Mouse (Mus musculus): Measurements from ENCODE around the gene Ccdc120. TPM values are rescaled to one million over a fixed set of nuclear protein-coding genes. Genes with fewer than 3 reads are reported as not detected.
"Not testable (repeated sequence)": the region's sequence is repeated elsewhere in the genome, so short reads cannot be mapped to it uniquely, and the experiment has no call there.

Gene Ccdc120
- polyA plus RNA-seq, 1 experiment from 2014 or later, result 57.1 TPM

DNA sequence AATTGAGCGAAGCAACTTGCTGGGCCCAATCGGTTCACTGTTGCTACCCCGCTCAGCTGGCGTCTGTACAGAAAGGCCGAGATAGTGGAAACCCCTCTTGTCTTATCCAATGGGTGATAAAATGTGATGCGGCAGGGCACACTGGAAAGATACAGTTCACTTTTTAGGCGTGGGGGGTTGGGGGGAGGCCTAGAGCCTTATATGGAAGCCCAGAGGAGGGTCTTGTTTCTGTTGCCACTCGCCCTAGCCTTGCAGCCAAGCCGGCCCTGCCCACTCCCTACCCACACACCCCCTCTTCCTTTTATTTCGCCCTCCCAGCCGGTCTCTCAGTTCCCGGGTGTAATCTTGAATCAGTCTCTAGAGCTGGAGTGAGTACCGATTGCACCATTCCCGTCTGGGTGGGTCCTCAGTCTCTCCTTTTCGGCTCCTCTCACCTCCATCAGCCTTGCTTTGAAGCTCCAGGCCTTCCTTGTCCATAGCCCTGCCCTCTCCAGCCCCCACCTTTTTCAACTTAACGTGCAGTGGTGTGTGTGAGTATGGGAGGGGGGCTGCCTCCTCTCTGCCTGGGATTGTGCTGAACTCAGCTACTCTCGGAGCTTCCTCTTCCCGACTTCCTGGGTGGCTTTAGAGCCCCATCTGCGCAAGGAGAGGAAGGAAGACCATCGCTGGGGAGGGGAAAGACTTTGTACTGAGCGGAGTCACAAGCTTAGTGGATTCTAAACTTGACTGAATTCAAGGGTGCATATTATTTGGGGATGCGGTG is 13.1 kb upstream of the Ccdc120 start:
- Histone ChIP-seq H3K36me3 (ENCODE audit: control insufficient read depth, insufficient read depth, low read length) (peaks cover 3% of the 10 kb centered on the region; the same call in 1 of the 2 replicates), H3K4me2 (ENCODE audit: low read depth, low read length) (peak overlapping the region; percentile 61), H3K4me3 (ENCODE audit: low read depth, low read length) (peak overlapping the region; percentile 53), H3K27ac (ENCODE audit: low read depth, low read length) (no peak overlapping the region), H3K4me1 (ENCODE audit: control insufficient read depth, insufficient read depth, low read length) (no peaks in the 10 kb centered on the region), H3K9ac (replicated peaks; ENCODE audit: low read depth, low read length) (peak overlapping the region; percentile 51), H3K9me3 (ENCODE audit: control insufficient read depth, low read length) (no peaks in the 10 kb centered on the region), H3K27me3 (ENCODE audit: control insufficient read depth, insufficient read depth, low read length) (no peaks in the 10 kb centered on the region)
- 12% methylated on average over 19 of the region's 22 CpGs for WGBS
- ATAC-seq (ENCODE audit: low read depth), result no peak

- Histone ChIP-seq H3K27me3 (ENCODE audit: control insufficient read depth, insufficient read depth, low read length) (no peaks in the 10 kb centered on the region), H3K9me3 (ENCODE audit: control insufficient read depth, low read length) (no peaks in the 10 kb centered on the region), H3K4me1 (ENCODE audit: control insufficient read depth, insufficient read depth, low read length) (no peaks in the 10 kb centered on the region), H3K27ac (ENCODE audit: low read depth, low read length) (peak overlapping the region; percentile 52; the same call in 1 of the 2 replicates), H3K4me3 (ENCODE audit: low read depth, low read length) (peak overlapping the region; percentile 53), H3K4me2 (ENCODE audit: low read depth, low read length) (peak overlapping the region; percentile 61), H3K36me3 (ENCODE audit: control insufficient read depth, insufficient read depth, low read length) (no peaks in the 10 kb centered on the region), H3K9ac (replicated peaks; ENCODE audit: low read depth, low read length) (peak overlapping the region; percentile 51)
- 16% methylated on average over 20 of the region's 21 CpGs for WGBS
- peak; percentile 42; the same call in 1 of the 2 replicates for ATAC-seq (ENCODE audit: low read depth)
Measured at GRCm38 (mm10) chrX:7762921-7763197, 12.2 kb upstream of the Ccdc120 start.

DNA sequence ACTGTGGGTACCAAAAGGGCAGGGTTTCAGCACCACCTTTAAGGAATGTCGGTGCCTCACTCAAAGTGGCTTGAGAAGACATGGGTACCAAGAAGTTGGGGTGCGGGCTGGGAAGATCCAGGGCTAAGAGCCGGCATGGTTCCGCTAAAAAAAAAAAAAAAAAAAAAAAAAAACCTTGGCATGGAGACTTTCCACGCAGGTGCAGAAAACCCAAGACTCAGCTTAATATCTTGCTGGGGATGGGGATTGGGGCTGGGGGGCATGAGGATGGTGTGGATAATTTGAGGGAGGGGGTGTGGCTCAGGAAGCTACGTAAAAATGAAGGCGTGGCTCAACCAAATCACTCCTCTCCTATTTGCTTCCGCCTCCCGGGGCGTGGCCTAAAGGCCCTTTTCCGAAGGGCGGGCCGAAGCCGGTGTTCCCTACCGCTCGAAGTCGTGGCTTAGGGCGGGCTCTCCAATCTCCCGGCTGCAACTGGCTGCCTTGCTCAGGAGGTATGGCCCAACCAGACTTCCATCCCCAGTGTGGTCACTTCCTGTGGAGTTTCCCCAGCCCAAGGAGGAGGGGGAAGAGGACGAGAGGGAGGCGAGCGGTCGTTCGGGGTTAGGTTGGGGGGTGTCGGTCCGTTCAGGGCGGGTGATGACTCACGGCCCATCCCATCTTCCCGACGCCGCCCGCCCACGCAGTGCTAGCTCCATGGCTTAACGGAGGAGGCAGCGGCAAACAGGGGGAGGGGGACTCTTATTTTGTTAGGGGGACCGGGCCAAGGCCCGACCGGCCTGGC is 11.6 kb upstream of the Ccdc120 start, which contains the start of gene Tfe3:
Gene Tfe3 (plus strand): TSS at position 424 of the 784 bp plus-strand sequence.
- ATAC-seq (ENCODE audit: low read depth), result peak; percentile 96
- peak within 1 kb of the TSS; percentile 52; the same call in 1 of the 2 replicates for H3K27ac ChIP-seq (ENCODE audit: low read depth, low read length)

GRCm38 (mm10) chrX:7753627-7754026 is 2.9 kb upstream of the Ccdc120 start:
- H3K27me3 ChIP-seq (ENCODE audit: control insufficient read depth, insufficient read depth, low read length), result not testable (repeated sequence)

More for the DNA sequence above, 11.6 kb upstream of the Ccdc120 start, which contains the start of gene Tfe3:
- H3K27me3 ChIP-seq (ENCODE audit: control insufficient read depth, insufficient read depth, low read length), result no peaks in the 10 kb centered on the region
- peak within 1 kb of the TSS; percentile 61 for H3K4me2 ChIP-seq (ENCODE audit: low read depth, low read length)
- H3K36me3 ChIP-seq (ENCODE audit: control insufficient read depth, insufficient read depth, low read length), result no peaks in the 10 kb centered on the region
- H3K9ac ChIP-seq (replicated peaks; ENCODE audit: low read depth, low read length), result peak within 1 kb of the TSS; percentile 51
- H3K4me3 ChIP-seq (ENCODE audit: low read depth, low read length), result peak within 1 kb of the TSS; percentile 53
- H3K4me1 ChIP-seq (ENCODE audit: control insufficient read depth, insufficient read depth, low read length), result no peaks in the 10 kb centered on the region
- WGBS, result 14% methylated on average over 27 of the region's 38 CpGs
- H3K9me3 ChIP-seq (ENCODE audit: control insufficient read depth, low read length), result no peaks in the 10 kb centered on the region

DNA sequence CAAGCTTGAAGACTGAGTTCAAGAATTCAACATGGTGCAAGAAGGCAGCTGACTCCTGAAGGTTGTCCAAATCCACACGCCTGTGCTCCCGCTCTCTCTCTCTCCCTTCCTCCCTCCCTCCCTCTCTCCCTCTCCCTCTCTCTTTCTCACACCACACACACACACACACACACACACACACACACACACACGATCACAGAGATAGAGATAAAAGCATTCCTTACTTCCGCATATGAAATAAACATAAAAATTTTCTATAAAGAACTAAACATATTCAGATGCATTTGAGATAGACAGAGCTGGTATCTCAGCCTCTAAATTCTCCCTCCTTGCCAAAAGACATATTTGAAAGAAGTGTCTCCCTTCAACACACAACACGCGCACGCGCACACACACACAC is 5.3 kb downstream of the Ccdc120 start:
- H3K4me3 ChIP-seq (ENCODE audit: low read depth, low read length), result no peak overlapping the region
- no peaks in the 10 kb centered on the region for H3K9me3 ChIP-seq (ENCODE audit: control insufficient read depth, low read length)
- no peak overlapping the region for H3K9ac ChIP-seq (replicated peaks; ENCODE audit: low read depth, low read length)
- H3K36me3 ChIP-seq (ENCODE audit: control insufficient read depth, insufficient read depth, low read length), result no peaks in the 10 kb centered on the region
- H3K4me1 ChIP-seq (ENCODE audit: control insufficient read depth, insufficient read depth, low read length), result no peaks in the 10 kb centered on the region
- 87% methylated on average over 8 of the region's 8 CpGs for WGBS
- no peak overlapping the region for H3K27ac ChIP-seq (ENCODE audit: low read depth, low read length)
- no peak overlapping the region for H3K4me2 ChIP-seq (ENCODE audit: low read depth, low read length)
- H3K27me3 ChIP-seq (ENCODE audit: control insufficient read depth, insufficient read depth, low read length), result no peaks in the 10 kb centered on the region
- no peak for ATAC-seq (ENCODE audit: low read depth)

More at GRCm38 (mm10) chrX:7753627-7754026, 2.9 kb upstream of the Ccdc120 start:
- H3K4me3 ChIP-seq (ENCODE audit: low read depth, low read length); ATAC-seq (ENCODE audit: low read depth); H3K4me2 ChIP-seq (ENCODE audit: low read depth, low read length); H3K4me1 ChIP-seq (ENCODE audit: control insufficient read depth, insufficient read depth, low read length); H3K27ac ChIP-seq (ENCODE audit: low read depth, low read length); H3K9ac ChIP-seq (replicated peaks; ENCODE audit: low read depth, low read length); H3K36me3 ChIP-seq (ENCODE audit: control insufficient read depth, insufficient read depth, low read length); H3K9me3 ChIP-seq (ENCODE audit: control insufficient read depth, low read length): not testable (repeated sequence)
- WGBS, result 30% methylated on average over 3 of the region's 3 CpGs

GRCm38 (mm10) chrX:7744940-7745339 is 5.8 kb downstream of the Ccdc120 start:
- H3K27me3 ChIP-seq (ENCODE audit: control insufficient read depth, insufficient read depth, low read length), result no peaks in the 10 kb centered on the region
- H3K9me3 ChIP-seq (ENCODE audit: control insufficient read depth, low read length), result no peaks in the 10 kb centered on the region
- no peak overlapping the region for H3K4me2 ChIP-seq (ENCODE audit: low read depth, low read length)
- no peaks in the 10 kb centered on the region for H3K36me3 ChIP-seq (ENCODE audit: control insufficient read depth, insufficient read depth, low read length)
- H3K9ac ChIP-seq (replicated peaks; ENCODE audit: low read depth, low read length), result no peak overlapping the region
- H3K4me3 ChIP-seq (ENCODE audit: low read depth, low read length), result no peak overlapping the region
- no peaks in the 10 kb centered on the region for H3K4me1 ChIP-seq (ENCODE audit: control insufficient read depth, insufficient read depth, low read length)
- ATAC-seq (ENCODE audit: low read depth), result no peak
- no peak overlapping the region for H3K27ac ChIP-seq (ENCODE audit: low read depth, low read length)
- 59% methylated on average over 1 of the region's 1 CpGs for WGBS

- Histone ChIP-seq H3K4me1 (ENCODE audit: control insufficient read depth, insufficient read depth, low read length) (no peaks in the 10 kb centered on the region), H3K9me3 (ENCODE audit: control insufficient read depth, low read length) (no peaks in the 10 kb centered on the region), H3K4me2 (ENCODE audit: low read depth, low read length) (no peak overlapping the region), H3K27ac (ENCODE audit: low read depth, low read length) (no peak overlapping the region), H3K4me3 (ENCODE audit: low read depth, low read length) (no peak overlapping the region), H3K36me3 (ENCODE audit: control insufficient read depth, insufficient read depth, low read length) (no peaks in the 10 kb centered on the region), H3K9ac (replicated peaks; ENCODE audit: low read depth, low read length) (no peak overlapping the region), H3K27me3 (ENCODE audit: control insufficient read depth, insufficient read depth, low read length) (no peaks in the 10 kb centered on the region)
- ATAC-seq (ENCODE audit: low read depth), result no peak
- 60% methylated on average over 5 of the region's 5 CpGs for WGBS
Measured at GRCm38 (mm10) chrX:7743470-7743869, 7.2 kb downstream of the Ccdc120 start.

GRCm38 (mm10) chrX:7741103-7741502 is 9.6 kb downstream of the Ccdc120 start:
- Histone ChIP-seq H3K36me3 (ENCODE audit: control insufficient read depth, insufficient read depth, low read length) (no peaks in the 10 kb centered on the region), H3K9me3 (ENCODE audit: control insufficient read depth, low read length) (no peaks in the 10 kb centered on the region), H3K4me1 (ENCODE audit: control insufficient read depth, insufficient read depth, low read length) (no peaks in the 10 kb centered on the region), H3K27me3 (ENCODE audit: control insufficient read depth, insufficient read depth, low read length) (no peaks in the 10 kb centered on the region), H3K27ac (ENCODE audit: low read depth, low read length) (no peak overlapping the region), H3K4me2 (ENCODE audit: low read depth, low read length) (no peak overlapping the region), H3K9ac (replicated peaks; ENCODE audit: low read depth, low read length) (no peak overlapping the region), H3K4me3 (ENCODE audit: low read depth, low read length) (no peak overlapping the region)
- ATAC-seq (ENCODE audit: low read depth), result no peak
- 80% methylated on average over 5 of the region's 5 CpGs for WGBS
